Mouse (Mus musculus) right cerebral cortex, postnatal 25 days (tissue): ENCODE data around the gene Rcor3.

Experiments
- DNase-seq: peaks from one replicate; pipeline ENCODE4 v3.0.0; 2022

The Rcor3 gene

GRCm38 (mm10) chr1:192137926-192138910 lies at the start of gene Rcor3:
Rcor3 (minus strand) TSS chr1:192138062.
- peak; percentile 85 for DNase-seq

- no peak for DNase-seq
Measured at GRCm38 (mm10) chr1:192181696-192182257, 43.9 kb upstream of the Rcor3 start.

GRCm38 (mm10) chr1:192179877-192180276 lies 42.0 kb upstream of the Rcor3 start:
- DNase-seq: no peak

GRCm38 (mm10) chr1:192171477-192171876 lies 33.6 kb upstream of the Rcor3 start:
- DNase-seq: no peak

GRCm38 (mm10) chr1:192151179-192151578 lies 13.3 kb upstream of the Rcor3 start:
- DNase-seq: no peak

- no peak for DNase-seq
Measured at GRCm38 (mm10) chr1:192140313-192140712, 2.5 kb upstream of the Rcor3 start.

GRCm38 (mm10) chr1:192137291-192137925 lies 454 bp downstream of the Rcor3 start:
- peak; percentile 37 for DNase-seq

GRCm38 (mm10) chr1:192136561-192137290 lies 1.1 kb downstream of the Rcor3 start:
- peak; percentile 85 for DNase-seq

GRCm38 (mm10) chr1:192130202-192130601 lies 7.7 kb downstream of the Rcor3 start:
- DNase-seq: no peak

- no peak for DNase-seq
Measured at GRCm38 (mm10) chr1:192128343-192128742, 9.5 kb downstream of the Rcor3 start.

GRCm38 (mm10) chr1:192125761-192126160 lies 12.1 kb downstream of the Rcor3 start:
- DNase-seq: no peak

GRCm38 (mm10) chr1:192116262-192116661 lies 21.6 kb downstream of the Rcor3 start:
- DNase-seq: no peak

GRCm38 (mm10) chr1:192115378-192115777 lies 22.5 kb downstream of the Rcor3 start:
- DNase-seq: no peak

- no peak for DNase-seq
Measured at GRCm38 (mm10) chr1:192109169-192109568, 28.7 kb downstream of the Rcor3 start.

- DNase-seq: no peak
Measured at GRCm38 (mm10) chr1:192107352-192107751, 30.5 kb downstream of the Rcor3 start.

GRCm38 (mm10) chr1:192105902-192106389 lies 31.9 kb downstream of the Rcor3 start:
- DNase-seq: no peak

- DNase-seq: no peak
Measured at GRCm38 (mm10) chr1:192104021-192104420, 33.8 kb downstream of the Rcor3 start.

GRCm38 (mm10) chr1:192103176-192103575 lies 34.7 kb downstream of the Rcor3 start:
- DNase-seq: no peak

GRCm38 (mm10) chr1:192101359-192101758 lies 36.5 kb downstream of the Rcor3 start:
- DNase-seq: peak; percentile 70

GRCm38 (mm10) chr1:192100742-192101141 lies 37.1 kb downstream of the Rcor3 start:
- DNase-seq: no peak

GRCm38 (mm10) chr1:192095626-192096025 lies 42.2 kb downstream of the Rcor3 start:
- DNase-seq: no peak

- peak; percentile 29 for DNase-seq
Measured at GRCm38 (mm10) chr1:192094451-192095170, 43.3 kb downstream of the Rcor3 start.
